In the genomic region with DNA sequence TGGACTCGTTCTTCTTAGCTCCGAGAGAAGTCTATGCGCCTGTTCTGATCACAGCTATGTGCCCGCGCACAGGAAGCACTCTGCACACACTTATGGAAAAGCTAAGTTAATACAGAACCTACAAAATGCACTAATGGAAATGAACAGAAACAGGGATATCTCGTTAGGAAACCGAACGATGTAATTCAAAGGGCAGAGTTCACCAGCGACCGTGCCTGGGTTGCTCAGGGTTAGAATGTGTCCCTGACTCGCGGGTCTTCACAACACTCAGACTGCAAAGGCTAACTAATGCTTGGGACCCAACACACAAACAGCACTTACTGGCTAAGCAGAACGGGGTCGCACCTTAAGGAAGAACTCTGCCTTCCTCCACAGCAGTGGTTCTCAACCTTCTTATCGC, we compare ENCODE assay signal across 8 mouse cellular contexts. TPM values are rescaled to one million over a fixed set of nuclear protein-coding genes. Genes with fewer than 3 reads are reported as not detected.
DNase-seq lines count a peak whose midpoint lies in the region; ATAC-seq lines count a peak whose summit lies in the region.

No protein-coding gene starts in this region.

- no peaks in the 10 kb centered on the region for H3K9me3 ChIP-seq in embryonic facial prominence, embryonic 11.5 days (replicated peaks; ENCODE audit: control insufficient read depth, low read length)
- no peaks in the 10 kb centered on the region for H3K9me3 ChIP-seq in hindbrain, embryonic 16.5 days (ENCODE audit: control insufficient read depth, low read length)
- no peaks in the 10 kb centered on the region for H3K9me3 ChIP-seq in liver, embryonic 12.5 days (replicated peaks)

- peak overlapping the region; percentile 66 for H3K4me3 ChIP-seq in embryonic facial prominence, embryonic 11.5 days (ENCODE audit: low read depth, low read length)
- H3K4me3 ChIP-seq in hindbrain, embryonic 16.5 days (ENCODE audit: low read length): peak overlapping the region; percentile 66
- peak overlapping the region; percentile 88 for H3K4me3 ChIP-seq in liver, embryonic 12.5 days

- H3K27ac ChIP-seq in embryonic facial prominence, embryonic 11.5 days (replicated peaks; ENCODE audit: low read depth, low read length): no peak overlapping the region
- H3K27ac ChIP-seq in hindbrain, embryonic 16.5 days (ENCODE audit: low read depth, low read length): no peak overlapping the region
- H3K27ac ChIP-seq in liver, embryonic 12.5 days: peak overlapping the region; percentile 79

- peak; percentile 8 for DNase-seq in spleen, adult 12 weeks (ENCODE audit: low spot score)
- DNase-seq in spleen, adult 18-20 months: no peak
- DNase-seq in embryonic facial prominence, embryonic 11.5 days (ENCODE audit: low spot score): peak; percentile 5
- peak; percentile 23 for DNase-seq in splenic B cell, adult 2 months (ENCODE audit: low read depth, low spot score)
- no peak for DNase-seq in urinary bladder, postnatal 25 days (ENCODE audit: low spot score)
- no peak for DNase-seq in ovary, postnatal 36 days (ENCODE audit: low spot score)

- peaks cover 8% of the 10 kb centered on the region; the same call in 1 of the 2 replicates for H3K27me3 ChIP-seq in embryonic facial prominence, embryonic 11.5 days (ENCODE audit: control insufficient read depth, insufficient read depth, low read length)
- no peaks in the 10 kb centered on the region for H3K27me3 ChIP-seq in hindbrain, embryonic 16.5 days (replicated peaks; ENCODE audit: control insufficient read depth, insufficient read depth, low read length)
- H3K27me3 ChIP-seq in liver, embryonic 12.5 days (replicated peaks): no peaks in the 10 kb centered on the region
- peaks cover 2% of the 10 kb centered on the region; the same call in 1 of the 2 replicates for H3K27me3 ChIP-seq in splenic B cell, adult 2 months (ENCODE audit: control insufficient read depth, insufficient read depth, low read length, poor library complexity, severe bottlenecking)

- H3K4me2 ChIP-seq in embryonic facial prominence, embryonic 11.5 days (ENCODE audit: low read depth, low read length): peak overlapping the region; percentile 90
- H3K4me2 ChIP-seq in hindbrain, embryonic 16.5 days (ENCODE audit: low read length): peak overlapping the region; percentile 99
- peak overlapping the region; percentile 95 for H3K4me2 ChIP-seq in liver, embryonic 12.5 days

- no peaks in the 10 kb centered on the region for H3K36me3 ChIP-seq in embryonic facial prominence, embryonic 11.5 days (replicated peaks; ENCODE audit: control insufficient read depth, insufficient read depth, low read depth, low read length)
- H3K36me3 ChIP-seq in hindbrain, embryonic 16.5 days (ENCODE audit: control insufficient read depth, insufficient read depth, low read length): no peaks in the 10 kb centered on the region
- H3K36me3 ChIP-seq in liver, embryonic 12.5 days: peaks cover 13% of the 10 kb centered on the region
- no peaks in the 10 kb centered on the region for H3K36me3 ChIP-seq in splenic B cell, adult 2 months (ENCODE audit: control insufficient read depth, insufficient read depth, low read length, poor library complexity, severe bottlenecking)

- ATAC-seq in embryonic facial prominence, embryonic 11.5 days (replicated peaks; ENCODE audit: insufficient number of reproducible peaks, low FRiP score, low TSS enrichment, low read depth): no peak
- ATAC-seq in hindbrain, embryonic 16.5 days: no peak
- no peak for ATAC-seq in liver, embryonic 12.5 days

- H3K4me1 ChIP-seq in embryonic facial prominence, embryonic 11.5 days (ENCODE audit: control insufficient read depth, insufficient read depth, low read length): no peaks in the 10 kb centered on the region
- peaks cover 9% of the 10 kb centered on the region for H3K4me1 ChIP-seq in hindbrain, embryonic 16.5 days (ENCODE audit: control insufficient read depth, insufficient read depth, low read depth, low read length)
- H3K4me1 ChIP-seq in liver, embryonic 12.5 days: peaks cover 37% of the 10 kb centered on the region

- H3K9ac ChIP-seq in embryonic facial prominence, embryonic 11.5 days (replicated peaks; ENCODE audit: low read length): peak overlapping the region; percentile 18; the same call in 1 of the 2 replicates
- peak overlapping the region; percentile 81; the same call in 1 of the 2 replicates for H3K9ac ChIP-seq in hindbrain, embryonic 16.5 days (ENCODE audit: low read depth, low read length)
- peak overlapping the region; percentile 87 for H3K9ac ChIP-seq in liver, embryonic 12.5 days

- 9% methylated on average over 15 of the region's 15 CpGs for WGBS in embryonic facial prominence, embryonic 11.5 days
- 11% methylated on average over 15 of the region's 15 CpGs for WGBS in hindbrain, embryonic 16.5 days
- 2% methylated on average over 15 of the region's 15 CpGs for WGBS in liver, embryonic 12.5 days (ENCODE audit: insufficient replicate concordance)

RNA-seq across cellular contexts. Expression of a gene that starts 0.8 kb away (rescaled TPM):
- polyA plus RNA-seq in embryonic facial prominence, embryonic 11.5 days (2014; fragmentation: Nextera tagmentation; extraction: Ambion mirVana): 7.8 and 9.7 TPM in 2 replicates
- polyA plus RNA-seq in hindbrain, embryonic 16.5 days (2015; fragmentation: Nextera tagmentation; extraction: Ambion mirVana): 12.0 and 16.0 TPM in 2 replicates
- polyA plus RNA-seq in liver, embryonic 12.5 days (2016; fragmentation: Nextera tagmentation; extraction: Ambion mirVana): 24.4 and 26.1 TPM in 2 replicates

RNA-seq across cellular contexts. Expression of a gene that starts 0.9 kb away (rescaled TPM):
- polyA plus RNA-seq in embryonic facial prominence, embryonic 11.5 days (2014; fragmentation: Nextera tagmentation; extraction: Ambion mirVana): 41.0 and 46.1 TPM in 2 replicates
- 7.1 and 8.5 TPM in 2 replicates for polyA plus RNA-seq in hindbrain, embryonic 16.5 days (2015; fragmentation: Nextera tagmentation; extraction: Ambion mirVana)
- 26.5 and 27.9 TPM in 2 replicates for polyA plus RNA-seq in liver, embryonic 12.5 days (2016; fragmentation: Nextera tagmentation; extraction: Ambion mirVana)

RNA-seq across cellular contexts. Expression of a gene that starts 15.4 kb away (rescaled TPM):
- 83.6 and 86.2 TPM in 2 replicates for polyA plus RNA-seq in embryonic facial prominence, embryonic 11.5 days (2014; fragmentation: Nextera tagmentation; extraction: Ambion mirVana)
- 94.4 and 102 TPM in 2 replicates for polyA plus RNA-seq in hindbrain, embryonic 16.5 days (2015; fragmentation: Nextera tagmentation; extraction: Ambion mirVana)
- polyA plus RNA-seq in liver, embryonic 12.5 days (2016; fragmentation: Nextera tagmentation; extraction: Ambion mirVana): 46.5 and 48.1 TPM in 2 replicates

RNA-seq across cellular contexts. Expression of a gene that starts 54.4 kb away (rescaled TPM):
- polyA plus RNA-seq in embryonic facial prominence, embryonic 11.5 days (2014; fragmentation: Nextera tagmentation; extraction: Ambion mirVana): 44.8 and 46.1 TPM in 2 replicates
- polyA plus RNA-seq in hindbrain, embryonic 16.5 days (2015; fragmentation: Nextera tagmentation; extraction: Ambion mirVana): 17.2 and 18.2 TPM in 2 replicates
- 20.8 and 21.6 TPM in 2 replicates for polyA plus RNA-seq in liver, embryonic 12.5 days (2016; fragmentation: Nextera tagmentation; extraction: Ambion mirVana)

RNA-seq across cellular contexts. Expression of a gene that starts 57.9 kb away (rescaled TPM):
- 1.00 and 2.0 TPM in 2 replicates for polyA plus RNA-seq in embryonic facial prominence, embryonic 11.5 days (2014; fragmentation: Nextera tagmentation; extraction: Ambion mirVana)
- polyA plus RNA-seq in hindbrain, embryonic 16.5 days (2015; fragmentation: Nextera tagmentation; extraction: Ambion mirVana): 13.0 and 15.5 TPM in 2 replicates
- 0.06 TPM in 1 of 2 replicates, not detected in the other for polyA plus RNA-seq in liver, embryonic 12.5 days (2016; fragmentation: Nextera tagmentation; extraction: Ambion mirVana)

Comparison
In these comparisons a context has a peak if more than half of its experiments do, and no peak if none do; other contexts are left out.
1. DNase-seq: peak in spleen, adult 12 weeks (single experiment), embryonic facial prominence, embryonic 11.5 days (single experiment) and splenic B cell, adult 2 months (single experiment); none in spleen, adult 18-20 months (0 of 2), urinary bladder, postnatal 25 days (single experiment) and ovary, postnatal 36 days (single experiment).
2. H3K9ac ChIP-seq: peak in every context shown above with its lines; median percentile 87 in liver, embryonic 12.5 days; 81 in hindbrain, embryonic 16.5 days; 18 in embryonic facial prominence, embryonic 11.5 days.
3. Peak in every context shown above with its lines, with median percentiles within 50 percentile points of each other: H3K4me2 ChIP-seq and H3K4me3 ChIP-seq.